Mouse (Mus musculus) intestine, embryonic 14.5 days (tissue): ENCODE results near the gene Tmem185b. TPM values are rescaled to one million over a fixed set of nuclear protein-coding genes. Genes with fewer than 3 reads are reported as not detected.

Experiments used
- ATAC-seq: fragments of 200-750 bp; cut with Nextera tagmentation; replicated peaks from 2 replicates; pipeline ENCODE4 v1.8.0; 2017; ENCODE audit warnings: low read depth, moderate number of reproducible peaks, moderate TSS enrichment, moderate library complexity; ENCODE audit not compliant: low FRiP score, low TSS enrichment
- DNase-seq: peaks from one replicate; pipeline ENCODE4 v3.0.0-alpha.2; 2018; ENCODE audit warnings: low spot score
- H3K27ac ChIP-seq: fragments of 300-500 bp; sonication (generic); 2 replicates; pipeline ENCODE4 v1.5.1; 2014; ENCODE audit warnings: low read depth, mild to moderate bottlenecking, control low read depth
- H3K27me3 ChIP-seq: fragments of 300-500 bp; sonication (generic); replicated peaks from 2 replicates; pipeline ENCODE4 v1.6.1; 2014; ENCODE audit warnings: low read length, control low read depth; ENCODE audit not compliant: control insufficient read depth, insufficient read depth
- H3K36me3 ChIP-seq: fragments of 300-500 bp; sonication (generic); 2 replicates; pipeline ENCODE4 v1.6.1; 2014; ENCODE audit warnings: low read length, control low read depth; ENCODE audit not compliant: control insufficient read depth, insufficient read depth
- H3K4me1 ChIP-seq: fragments of 300-500 bp; sonication (generic); replicated peaks from 2 replicates; pipeline ENCODE4 v1.6.1; 2014; ENCODE audit warnings: low read length, control low read depth, mixed read lengths; ENCODE audit not compliant: control insufficient read depth, insufficient read depth
- H3K4me2 ChIP-seq: fragments of 300-500 bp; sonication (generic); 2 replicates; pipeline ENCODE4 v1.6.1; 2014; ENCODE audit warnings: low read length
- H3K4me3 ChIP-seq: fragments of 300-500 bp; sonication (generic); 2 replicates; pipeline ENCODE4 v1.5.1; 2014; ENCODE audit warnings: low read depth, low read length, control low read depth, mixed read lengths
- H3K9ac ChIP-seq: fragments of 300-500 bp; sonication (generic); 2 replicates; pipeline ENCODE4 v1.6.1; 2014; ENCODE audit warnings: mild to moderate bottlenecking, low read length
- H3K9me3 ChIP-seq: fragments of 300-500 bp; sonication (generic); 2 replicates; pipeline ENCODE4 v1.6.1; 2016; ENCODE audit warnings: low read length, control low read depth; ENCODE audit not compliant: control insufficient read depth
- WGBS: fragments of 180-500 bp; shearing (Covaris S2); extraction: QIAGEN DNeasy Blood & Tissue Kit; methylation state at CpG from one replicate; pipeline ENCODE4 v1.1.7; 2014; 5-methylcytosine and 5-hydroxymethylcytosine counted together
- polyA plus RNA-seq: library from polyadenylated mRNA; unstranded; fragments of >200 nt; fragmentation: Nextera tagmentation; extraction: Ambion mirVana; gene quantifications from 2 replicates; pipeline ENCODE4 v1.2.1, GENCODE M21; 2014

Tmem185b gene
- polyA plus RNA-seq, 1 experiment from 2014 or later: 26.4 TPM

- H3K9me3 ChIP-seq: no peaks in the 10 kb centered on the region
- H3K4me2 ChIP-seq: no peak overlapping the region
- H3K27me3 ChIP-seq: no peaks in the 10 kb centered on the region
- H3K4me3 ChIP-seq: no peak overlapping the region
- no peak overlapping the region for H3K9ac ChIP-seq
- H3K27ac ChIP-seq: no peak overlapping the region
- no peak for ATAC-seq
- no peak for DNase-seq
- H3K36me3 ChIP-seq: no peaks in the 10 kb centered on the region
- no peaks in the 10 kb centered on the region for H3K4me1 ChIP-seq
- 85% methylated on average over 6 of the region's 6 CpGs for WGBS
Observed at GRCm38 (mm10) chr1:119537651-119538050, 11.7 kb downstream of the Tmem185b start.

- DNase-seq (no peak), ATAC-seq (no peak)
- Histone ChIP-seq H3K27ac (no peak overlapping the region), H3K27me3 (no peaks in the 10 kb centered on the region), H3K4me2 (no peak overlapping the region), H3K4me1 (no peaks in the 10 kb centered on the region), H3K4me3 (no peak overlapping the region), H3K9ac (no peak overlapping the region), H3K9me3 (no peaks in the 10 kb centered on the region), H3K36me3 (no peaks in the 10 kb centered on the region)
- WGBS: 28% methylated on average over 2 of the region's 2 CpGs
Observed at GRCm38 (mm10) chr1:119539252-119539651, 13.3 kb downstream of the Tmem185b start.

- H3K4me3 ChIP-seq: no peak overlapping the region
- ATAC-seq (peak; percentile 47; the same call in 1 of the 2 replicates), DNase-seq (no peak)
- 65% methylated on average over 9 of the region's 9 CpGs for WGBS
- no peaks in the 10 kb centered on the region for H3K36me3 ChIP-seq
- H3K9ac ChIP-seq: no peak overlapping the region
- no peaks in the 10 kb centered on the region for H3K27me3 ChIP-seq
- H3K9me3 ChIP-seq: no peaks in the 10 kb centered on the region
- H3K4me2 ChIP-seq: no peak overlapping the region
- no peaks in the 10 kb centered on the region for H3K4me1 ChIP-seq
- H3K27ac ChIP-seq: no peak overlapping the region
Observed at GRCm38 (mm10) chr1:119540836-119541557, 15.0 kb downstream of the Tmem185b start.

DNA sequence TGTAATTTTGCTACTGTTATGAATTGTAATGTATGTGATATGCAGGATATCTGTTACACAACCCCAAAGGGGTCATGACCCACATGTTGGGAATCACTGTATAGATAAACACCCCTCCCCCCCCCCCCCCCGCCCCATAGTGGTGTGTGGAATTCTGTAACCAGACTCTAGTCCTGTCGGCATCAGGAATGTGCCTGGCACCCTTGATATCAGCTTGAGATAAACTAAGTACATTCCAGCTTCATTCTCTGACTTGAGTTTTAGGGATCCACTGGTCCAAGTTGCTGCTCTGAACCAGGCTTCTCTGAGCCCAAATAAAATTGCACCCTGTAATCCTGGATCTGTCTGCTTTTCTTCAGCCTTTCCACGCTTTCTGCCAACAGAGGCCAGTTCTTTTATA is 15.6 kb downstream of the Tmem185b start:
- ATAC-seq (peak; percentile 12; the same call in 1 of the 2 replicates), DNase-seq (no peak)
- no peak overlapping the region for H3K4me3 ChIP-seq
- H3K27me3 ChIP-seq: no peaks in the 10 kb centered on the region
- H3K27ac ChIP-seq: no peak overlapping the region
- 46% methylated on average over 3 of the region's 3 CpGs for WGBS
- H3K36me3 ChIP-seq: no peaks in the 10 kb centered on the region
- H3K9me3 ChIP-seq: no peaks in the 10 kb centered on the region
- no peak overlapping the region for H3K4me2 ChIP-seq
- H3K9ac ChIP-seq: no peak overlapping the region
- no peaks in the 10 kb centered on the region for H3K4me1 ChIP-seq

- 84% methylated on average over 6 of the region's 6 CpGs for WGBS
- no peaks in the 10 kb centered on the region for H3K4me1 ChIP-seq
- H3K9ac ChIP-seq: no peak overlapping the region
- no peaks in the 10 kb centered on the region for H3K9me3 ChIP-seq
- DNase-seq: no peak
- ATAC-seq: no peak
- H3K36me3 ChIP-seq: peaks cover 13% of the 10 kb centered on the region
- no peak overlapping the region for H3K4me3 ChIP-seq
- no peaks in the 10 kb centered on the region for H3K27me3 ChIP-seq
- H3K27ac ChIP-seq: no peak overlapping the region
- H3K4me2 ChIP-seq: no peak overlapping the region
Observed at GRCm38 (mm10) chr1:119543316-119543715, 17.4 kb downstream of the Tmem185b start.

DNA sequence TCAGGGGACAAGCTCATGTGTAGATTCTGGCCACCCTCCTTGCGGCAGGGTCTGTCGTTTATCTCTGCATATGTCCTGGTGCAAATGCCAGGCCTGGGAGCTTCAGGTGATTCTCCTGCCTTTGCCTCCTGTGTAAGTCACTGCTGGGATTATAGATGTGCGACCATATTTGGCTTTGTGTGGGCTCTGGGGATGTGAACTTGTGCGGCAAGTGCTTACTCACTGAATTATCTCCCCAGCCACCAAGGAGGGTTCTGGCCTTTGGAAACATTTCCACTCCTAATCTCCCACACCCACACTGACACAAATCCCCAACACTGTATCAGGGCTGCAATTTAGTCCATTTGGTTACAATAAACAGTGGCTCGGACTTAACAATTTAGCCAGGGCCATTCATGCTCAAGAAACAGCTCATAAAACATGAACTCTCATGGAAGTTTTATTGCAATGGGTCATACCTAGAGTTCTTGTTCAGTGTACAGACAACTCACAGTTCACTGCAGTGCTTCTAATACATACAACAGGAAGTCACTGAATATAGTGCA is 18.7 kb downstream of the Tmem185b start:
- Histone ChIP-seq H3K9ac (no peak overlapping the region), H3K27ac (no peak overlapping the region), H3K4me3 (no peak overlapping the region), H3K9me3 (no peaks in the 10 kb centered on the region), H3K27me3 (no peaks in the 10 kb centered on the region), H3K4me2 (no peak overlapping the region), H3K4me1 (no peaks in the 10 kb centered on the region), H3K36me3 (peaks cover 18% of the 10 kb centered on the region)
- DNase-seq (no peak), ATAC-seq (no peak)
- WGBS: 61% methylated on average over 5 of the region's 5 CpGs

DNA sequence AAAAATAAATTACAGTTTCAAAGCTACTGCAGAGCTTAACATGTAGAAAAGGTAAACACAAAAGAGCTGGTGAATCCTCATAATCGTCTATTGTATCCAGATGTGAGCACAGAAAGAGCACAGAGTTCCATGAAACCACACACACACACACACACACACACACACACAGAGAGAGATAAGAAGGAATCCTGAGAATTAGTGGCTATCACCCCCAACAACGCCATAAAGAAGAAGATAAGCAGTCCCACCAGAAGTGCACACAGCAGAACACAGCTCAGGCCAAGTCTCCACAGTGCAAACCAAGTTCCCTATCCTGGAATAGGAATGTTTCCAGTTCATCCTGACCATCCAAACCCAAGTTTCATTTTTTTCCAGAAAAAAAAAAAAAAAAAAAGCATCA is 19.2 kb downstream of the Tmem185b start:
- Histone ChIP-seq H3K4me1 (no peaks in the 10 kb centered on the region), H3K4me2 (no peak overlapping the region), H3K9ac (no peak overlapping the region), H3K27me3 (no peaks in the 10 kb centered on the region), H3K36me3 (peaks cover 23% of the 10 kb centered on the region), H3K4me3 (no peak overlapping the region), H3K27ac (no peak overlapping the region), H3K9me3 (no peaks in the 10 kb centered on the region)
- WGBS: 45% methylated on average over 2 of the region's 2 CpGs
- ATAC-seq (no peak), DNase-seq (no peak)

GRCm38 (mm10) chr1:119545671-119546070 is 19.7 kb downstream of the Tmem185b start:
- no peak for DNase-seq
- Histone ChIP-seq H3K9me3 (no peaks in the 10 kb centered on the region), H3K27ac (no peak overlapping the region), H3K4me2 (no peak overlapping the region), H3K4me3 (no peak overlapping the region), H3K9ac (no peak overlapping the region), H3K36me3 (peaks cover 25% of the 10 kb centered on the region), H3K4me1 (no peaks in the 10 kb centered on the region), H3K27me3 (no peaks in the 10 kb centered on the region)
- WGBS: 83% methylated on average over 4 of the region's 4 CpGs
- ATAC-seq: no peak

- ATAC-seq (no peak), DNase-seq (no peak)
- no peaks in the 10 kb centered on the region for H3K9me3 ChIP-seq
- no peak overlapping the region for H3K4me3 ChIP-seq
- peaks cover 30% of the 10 kb centered on the region for H3K36me3 ChIP-seq
- H3K4me1 ChIP-seq: no peaks in the 10 kb centered on the region
- H3K27me3 ChIP-seq: no peaks in the 10 kb centered on the region
- H3K9ac ChIP-seq: no peak overlapping the region
- H3K27ac ChIP-seq: no peak overlapping the region
- 86% methylated on average over 3 of the region's 3 CpGs for WGBS
- H3K4me2 ChIP-seq: no peak overlapping the region
Observed at GRCm38 (mm10) chr1:119546490-119546889, 20.5 kb downstream of the Tmem185b start.
